Mouse (Mus musculus): Measurements from ENCODE around the gene Prmt9.

Gene Prmt9

GRCm38 (mm10) chr8:77549121-77549706 is at the start of gene Prmt9:
Gene Prmt9, plus strand, starts transcription at chr8:77549397.
- DNase-seq (ENCODE audit: low spot score in 2 of 2): peak; percentile 95 to 96

DNA sequence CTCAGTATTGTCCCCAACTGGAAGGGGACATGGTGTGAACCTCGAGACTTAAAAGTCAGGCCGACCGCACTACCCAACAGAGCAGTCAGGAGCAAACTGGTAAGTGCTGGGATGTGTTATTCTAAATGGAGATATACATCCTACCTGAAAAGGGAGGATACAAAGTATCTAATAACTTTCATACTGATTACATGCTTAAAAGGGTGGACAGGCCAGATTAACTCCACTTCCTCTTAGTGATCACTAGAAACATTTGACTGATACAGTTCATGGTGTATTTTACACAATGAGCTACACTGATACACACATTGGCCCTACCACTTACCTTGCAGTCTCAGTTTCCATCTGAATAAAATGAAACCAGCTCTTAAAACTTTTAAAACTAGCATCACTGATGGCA is 48.9 kb upstream of the Prmt9 start:
- DNase-seq (ENCODE audit: low spot score in 2 of 2): no peak

DNA sequence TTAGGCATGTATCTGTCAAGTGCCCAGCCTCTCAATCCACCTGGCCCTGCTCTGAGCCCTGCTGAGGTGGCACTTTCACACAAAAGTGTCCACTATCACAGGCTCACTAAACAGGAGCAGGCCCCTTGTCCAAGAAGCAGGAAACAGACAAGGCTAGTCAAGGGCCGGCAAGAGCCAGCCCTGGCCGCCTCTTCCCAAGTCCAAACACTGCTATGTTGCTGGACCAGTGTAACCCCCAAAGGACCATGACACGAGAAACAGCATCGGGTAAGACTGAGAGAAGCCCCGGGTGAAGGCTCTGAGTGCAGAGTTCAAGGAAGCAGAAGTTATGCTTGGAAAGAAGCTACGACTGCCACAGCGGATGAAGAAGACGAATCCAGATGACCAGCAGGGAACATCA is 48.1 kb upstream of the Prmt9 start:
- DNase-seq (ENCODE audit: low spot score in 2 of 2): no peak

DNA sequence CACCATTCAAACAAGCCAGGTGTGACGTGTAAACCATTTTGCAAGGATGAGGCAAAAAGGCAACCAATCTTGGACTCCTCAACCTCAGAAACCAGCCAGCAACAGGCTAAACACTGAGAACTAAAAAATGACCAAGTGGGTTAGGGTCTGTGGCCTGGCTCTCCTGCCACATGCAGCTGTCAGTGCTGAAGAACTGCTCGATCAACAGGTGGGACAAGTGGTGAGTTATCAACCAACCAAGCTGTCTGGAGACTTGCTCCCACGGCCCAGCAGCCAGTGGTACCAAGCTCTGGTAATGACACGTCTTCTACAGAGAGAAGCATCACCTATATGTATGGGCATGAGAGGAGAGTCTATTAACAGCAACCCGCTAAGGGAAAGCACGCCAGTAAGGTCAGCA is 46.6 kb upstream of the Prmt9 start:
- DNase-seq (ENCODE audit: low spot score in 2 of 2): no peak

- no peak for DNase-seq (ENCODE audit: low spot score in 2 of 2)
Observed at GRCm38 (mm10) chr8:77506539-77506938, 42.7 kb upstream of the Prmt9 start.

GRCm38 (mm10) chr8:77507510-77508035 is 41.6 kb upstream of the Prmt9 start:
- no peak for DNase-seq (ENCODE audit: low spot score in 2 of 2)

GRCm38 (mm10) chr8:77509044-77509443 is 40.2 kb upstream of the Prmt9 start:
- DNase-seq (ENCODE audit: low spot score in 2 of 2): no peak

GRCm38 (mm10) chr8:77510426-77510825 is 38.8 kb upstream of the Prmt9 start:
- no peak for DNase-seq (ENCODE audit: low spot score in 2 of 2)

GRCm38 (mm10) chr8:77511750-77512493 is 37.3 kb upstream of the Prmt9 start:
- DNase-seq (ENCODE audit: low spot score in 2 of 2): no peak

- DNase-seq (ENCODE audit: low spot score in 2 of 2): no peak
Observed at GRCm38 (mm10) chr8:77515201-77515600, 34.0 kb upstream of the Prmt9 start.

DNA sequence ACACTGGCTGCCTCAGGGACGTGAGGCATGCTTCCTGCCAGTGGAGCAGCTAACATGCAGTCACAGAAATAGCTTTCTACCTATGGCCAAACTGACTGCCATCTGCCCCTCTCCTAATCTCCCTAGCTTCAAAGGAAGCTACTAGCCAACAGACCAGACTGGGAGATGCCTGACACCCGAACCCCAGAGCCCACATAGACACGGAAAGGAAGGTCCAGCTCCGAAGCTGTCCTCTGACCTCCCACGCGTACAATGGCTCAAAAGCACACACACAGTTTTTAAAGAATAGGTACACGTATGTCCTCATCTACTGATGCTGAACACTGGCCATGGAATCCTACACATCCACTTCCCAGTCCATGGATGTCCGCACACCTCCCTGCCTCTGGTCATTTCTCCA is 33.4 kb upstream of the Prmt9 start:
- DNase-seq (ENCODE audit: low spot score in 2 of 2): no peak

DNA sequence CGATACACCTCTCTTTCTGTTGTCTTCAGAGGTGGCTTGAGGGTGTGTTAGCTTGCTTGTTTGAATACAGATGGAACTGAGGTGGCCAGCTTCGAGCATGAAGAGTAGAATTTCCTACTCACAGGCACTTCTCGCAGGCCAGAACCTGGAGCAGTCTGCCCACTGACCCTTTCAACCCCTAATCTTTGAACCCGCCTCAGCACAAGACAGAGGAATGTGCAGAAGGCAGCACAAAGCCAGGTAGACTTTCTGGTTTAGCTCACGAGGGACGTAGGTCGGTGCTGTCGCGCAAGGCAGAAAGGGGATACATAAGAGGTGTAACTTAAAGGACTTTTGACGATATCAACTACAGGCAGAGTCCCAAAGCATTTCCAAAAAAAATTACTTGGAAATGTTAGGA is 32.4 kb upstream of the Prmt9 start:
- no peak for DNase-seq (ENCODE audit: low spot score in 2 of 2)

DNA sequence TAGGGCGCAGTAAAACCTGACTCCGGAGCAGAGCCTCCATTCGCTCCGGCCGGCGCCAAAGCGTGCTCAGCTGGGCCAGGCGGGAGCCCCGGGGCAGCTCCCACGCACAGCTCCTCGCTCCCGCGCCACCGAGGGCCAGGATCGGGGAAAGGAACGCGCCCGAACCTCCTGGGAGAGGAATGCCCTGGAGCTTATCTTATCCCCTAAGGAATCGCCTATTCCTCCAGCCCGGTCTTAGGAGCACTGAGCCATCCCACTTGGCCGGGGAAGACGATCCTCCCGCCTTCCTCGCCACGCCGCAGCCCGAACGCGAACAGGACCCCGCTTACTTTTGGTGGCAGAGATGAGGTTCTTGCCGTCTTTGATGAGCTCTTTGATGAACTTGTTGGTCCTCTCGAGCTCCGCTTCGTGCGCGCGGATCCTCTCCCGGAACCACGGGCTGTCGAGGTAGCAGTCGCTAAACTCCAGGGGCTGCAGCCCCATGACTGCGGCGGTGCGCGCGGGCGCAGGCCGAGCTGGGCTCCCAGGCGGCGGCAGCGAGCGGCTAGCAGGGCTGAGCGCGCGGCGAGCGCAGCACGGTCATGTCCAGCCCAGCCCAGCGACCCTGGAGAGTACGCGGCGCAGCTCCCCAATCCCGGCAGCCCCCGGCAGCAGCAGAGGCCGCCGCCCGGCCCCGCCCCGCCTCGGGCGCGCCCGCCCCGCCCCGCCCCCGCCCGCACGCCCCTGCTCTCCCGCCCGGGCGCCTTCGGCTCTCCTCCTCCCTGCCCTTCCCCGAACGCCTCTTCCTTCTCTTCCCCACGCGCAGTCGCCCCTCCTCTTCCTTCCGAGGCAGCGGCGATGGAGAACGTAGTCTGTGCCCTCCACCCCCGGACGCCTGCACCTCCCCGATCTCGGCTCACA is 31.6 kb upstream of the Prmt9 start, which contains the start of gene Arhgap10:
Arhgap10 (minus strand) TSS at position 653 of the 900 bp plus-strand sequence.
- peak; percentile 68 to 74 for DNase-seq (ENCODE audit: low spot score in 2 of 2)

GRCm38 (mm10) chr8:77518201-77519115 is 30.7 kb upstream of the Prmt9 start:
- DNase-seq (ENCODE audit: low spot score in 2 of 2): peak in 1 of 2 experiments; percentile 45

DNA sequence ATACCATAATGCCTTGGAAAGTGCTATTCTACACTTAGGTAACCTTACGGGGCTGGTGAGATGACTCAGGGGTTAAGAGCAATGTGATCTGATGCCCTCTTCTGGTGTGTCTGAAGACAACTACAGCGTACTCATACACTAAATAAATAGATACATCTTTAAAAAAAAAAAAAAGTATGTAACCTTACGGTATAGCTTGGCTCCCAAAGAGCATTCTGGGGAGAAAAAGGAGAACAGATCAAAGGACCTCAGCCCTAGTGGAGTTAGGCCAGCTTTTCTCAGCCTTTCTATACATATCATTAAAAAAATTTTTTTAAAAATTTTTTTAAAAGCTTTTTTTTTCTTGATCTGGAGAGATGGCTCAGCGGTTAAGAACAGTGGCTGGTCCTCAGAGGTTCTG is 28.6 kb upstream of the Prmt9 start:
- no peak for DNase-seq (ENCODE audit: low spot score in 2 of 2)

DNA sequence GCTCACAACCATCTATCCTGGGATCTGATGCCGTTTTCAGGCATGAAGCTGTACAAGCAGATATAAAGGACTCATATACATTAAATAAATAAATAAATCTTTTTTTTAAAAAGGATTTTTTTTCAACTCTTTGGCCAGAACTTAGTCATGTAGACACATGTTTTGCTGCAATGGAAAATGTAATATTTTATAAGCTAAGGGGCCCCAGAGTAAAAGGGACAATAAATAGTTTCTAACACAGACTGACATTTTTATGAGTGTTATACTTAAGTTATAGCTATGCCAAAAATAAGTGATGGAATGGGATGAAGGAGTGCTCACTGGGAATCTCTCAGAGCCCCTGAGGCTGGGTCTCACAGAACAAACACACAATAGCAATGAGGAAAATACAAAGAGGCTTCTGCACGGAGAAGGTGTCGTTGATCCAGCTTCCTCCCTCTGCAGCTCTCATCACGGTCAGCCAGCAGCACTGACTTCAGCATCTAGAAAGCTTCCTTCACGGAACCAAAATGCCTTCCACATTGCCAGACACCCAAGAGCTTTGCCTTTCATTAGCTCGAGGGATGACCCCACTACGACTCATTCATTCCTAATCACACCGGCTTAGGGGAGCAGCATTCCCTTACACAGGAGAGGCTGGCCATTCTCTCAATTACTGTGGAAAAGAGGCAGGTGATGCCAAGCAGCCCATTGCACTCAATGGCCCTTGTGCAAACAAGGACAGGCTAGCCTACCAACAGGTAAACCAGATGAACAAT is 28.0 kb upstream of the Prmt9 start:
- DNase-seq (ENCODE audit: low spot score in 2 of 2): no peak

- no peak for DNase-seq (ENCODE audit: low spot score in 2 of 2)
Observed at GRCm38 (mm10) chr8:77522984-77523383, 26.2 kb upstream of the Prmt9 start.

DNA sequence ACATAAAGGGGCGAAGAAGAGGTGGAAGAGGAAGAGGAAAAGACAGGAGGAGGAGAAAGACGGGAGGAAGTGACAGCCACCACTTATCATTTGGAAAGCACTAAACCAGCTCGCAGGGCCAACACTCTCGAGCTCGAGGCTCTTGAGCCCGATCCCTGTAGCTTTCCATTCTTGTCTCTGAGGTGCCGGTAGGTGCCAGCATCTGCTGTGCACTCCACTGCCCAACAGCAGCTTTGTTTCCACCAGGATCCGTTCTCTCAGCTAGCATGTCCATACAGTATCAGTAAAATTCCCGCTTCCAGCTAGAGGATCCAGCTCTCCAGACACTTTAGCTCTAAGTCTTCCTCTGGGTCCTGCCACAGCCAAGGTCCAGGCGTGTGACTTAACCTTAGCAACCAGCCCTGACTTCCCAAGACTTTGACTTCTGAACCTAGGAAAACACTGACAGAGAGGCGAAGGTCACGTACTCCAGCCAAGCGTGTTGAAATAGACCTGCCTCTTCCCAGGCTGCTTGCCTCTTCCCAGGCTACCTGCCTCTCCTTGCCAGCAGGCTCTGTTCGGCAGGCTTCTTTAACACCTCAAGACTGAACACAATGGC is 25.1 kb upstream of the Prmt9 start:
- no peak for DNase-seq (ENCODE audit: low spot score in 2 of 2)

DNA sequence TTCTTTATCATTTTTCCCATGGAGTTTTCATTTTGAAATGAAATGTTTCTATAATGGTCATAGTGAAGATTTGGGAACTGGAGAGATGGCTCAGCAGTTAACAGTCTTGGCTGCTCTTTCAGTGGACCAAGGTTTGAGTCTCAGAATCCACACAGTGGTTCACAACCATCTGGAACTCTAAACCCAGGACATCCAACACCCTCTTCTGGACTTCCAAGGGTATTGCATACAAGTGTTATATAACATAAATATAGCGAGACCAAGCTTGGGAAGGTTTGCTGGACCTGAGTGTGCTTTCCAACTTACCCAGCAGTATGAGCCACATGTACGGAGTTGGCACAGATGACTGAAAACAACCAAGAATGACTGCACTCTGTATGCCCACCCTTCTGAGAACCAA is 24.3 kb upstream of the Prmt9 start:
- DNase-seq (ENCODE audit: low spot score in 2 of 2): no peak

DNA sequence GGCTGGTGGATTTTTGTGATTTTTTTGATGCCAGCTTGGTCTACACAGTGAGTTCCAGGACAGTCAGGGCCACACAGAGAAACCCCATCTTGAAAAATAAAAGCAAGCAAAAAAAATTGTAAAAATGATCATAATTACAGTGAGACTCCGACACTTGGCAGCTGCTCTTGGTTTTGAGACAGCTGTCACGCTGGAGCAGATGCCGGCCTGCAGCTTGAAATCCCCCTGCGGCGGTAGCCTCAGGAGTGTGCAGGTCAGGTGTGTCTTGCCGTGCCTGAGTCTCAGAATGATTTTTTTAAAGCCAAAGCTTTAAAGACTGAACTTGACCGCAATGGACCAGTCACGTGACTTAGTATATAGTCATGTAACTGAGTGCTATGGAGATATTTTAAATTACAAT is 23.1 kb upstream of the Prmt9 start:
- no peak for DNase-seq (ENCODE audit: low spot score in 2 of 2)
